Mouse (Mus musculus): ENCODE results near the gene Katnb1.

Katnb1 gene

GRCm38 (mm10) chr8:95080381-95081341 is at the start of gene Katnb1:
Katnb1 (plus strand) TSS chr8:95081186.
- DNase-seq (ENCODE audit: low spot score in 2 of 2), result peak; percentile 97 to 99

GRCm38 (mm10) chr8:95037106-95037925 is 43.7 kb upstream of the Katnb1 start:
- peak; percentile 66 to 76 for DNase-seq (ENCODE audit: low spot score in 2 of 2)

GRCm38 (mm10) chr8:95041883-95042784 is 38.9 kb upstream of the Katnb1 start:
- no peak for DNase-seq (ENCODE audit: low spot score in 2 of 2)

GRCm38 (mm10) chr8:95044811-95045210 is 36.2 kb upstream of the Katnb1 start:
- DNase-seq (ENCODE audit: low spot score in 2 of 2), result no peak

GRCm38 (mm10) chr8:95046982-95047381 is 34.0 kb upstream of the Katnb1 start:
- no peak for DNase-seq (ENCODE audit: low spot score in 2 of 2)

GRCm38 (mm10) chr8:95047884-95048680 is 32.9 kb upstream of the Katnb1 start:
- no peak for DNase-seq (ENCODE audit: low spot score in 2 of 2)

GRCm38 (mm10) chr8:95049636-95050035 is 31.4 kb upstream of the Katnb1 start:
- DNase-seq (ENCODE audit: low spot score in 2 of 2), result no peak

GRCm38 (mm10) chr8:95054438-95054837 is 26.5 kb upstream of the Katnb1 start:
- DNase-seq (ENCODE audit: low spot score in 2 of 2), result no peak

- DNase-seq (ENCODE audit: low spot score in 2 of 2), result no peak
Measured at GRCm38 (mm10) chr8:95054927-95055510, 26.0 kb upstream of the Katnb1 start, which contains the start of gene Drc7. Drc7 (plus strand) TSS chr8:95055103.

GRCm38 (mm10) chr8:95056414-95056813 is 24.6 kb upstream of the Katnb1 start:
- no peak for DNase-seq (ENCODE audit: low spot score in 2 of 2)

GRCm38 (mm10) chr8:95058661-95059060 is 22.3 kb upstream of the Katnb1 start:
- DNase-seq (ENCODE audit: low spot score in 2 of 2), result no peak

GRCm38 (mm10) chr8:95059812-95060533 is 21.0 kb upstream of the Katnb1 start:
- no peak for DNase-seq (ENCODE audit: low spot score in 2 of 2)

GRCm38 (mm10) chr8:95064531-95064930 is 16.5 kb upstream of the Katnb1 start:
- no peak for DNase-seq (ENCODE audit: low spot score in 2 of 2)

- DNase-seq (ENCODE audit: low spot score in 2 of 2), result no peak
Measured at GRCm38 (mm10) chr8:95067582-95067981, 13.4 kb upstream of the Katnb1 start.

- no peak for DNase-seq (ENCODE audit: low spot score in 2 of 2)
Measured at GRCm38 (mm10) chr8:95075504-95075903, 5.5 kb upstream of the Katnb1 start.

- DNase-seq (ENCODE audit: low spot score in 2 of 2), result no peak
Measured at GRCm38 (mm10) chr8:95076151-95076550, 4.8 kb upstream of the Katnb1 start.

GRCm38 (mm10) chr8:95078055-95078454 is 2.9 kb upstream of the Katnb1 start:
- no peak for DNase-seq (ENCODE audit: low spot score in 2 of 2)

- no peak for DNase-seq (ENCODE audit: low spot score in 2 of 2)
Measured at GRCm38 (mm10) chr8:95079305-95079704, 1.7 kb upstream of the Katnb1 start.

- no peak for DNase-seq (ENCODE audit: low spot score in 2 of 2)
Measured at GRCm38 (mm10) chr8:95081650-95082049, 664 bp downstream of the Katnb1 start.
